Mouse (Mus musculus) retina, postnatal 1 day (tissue): Measurements from ENCODE around the gene Cnot1.
A peak's percentile ranks its signal among the peaks of the same experiment; 100 is the strongest.

Experiments used
- DNase-seq: peaks from one replicate; pipeline ENCODE4 v3.0.0-alpha.2; 2012

Cnot1 gene

GRCm38 (mm10) chr8:95678024-95678611, 129.1 kb downstream of the Cnot1 start:
- peak; percentile 55 for DNase-seq

- DNase-seq = peak; percentile 66
Observed at GRCm38 (mm10) chr8:95677591-95678023, 129.7 kb downstream of the Cnot1 start.

GRCm38 (mm10) chr8:95676631-95677030, 130.6 kb downstream of the Cnot1 start, which contains the start of gene Ndrg4:
Gene Ndrg4, plus strand, starts transcription at chr8:95676980.
- DNase-seq = no peak

GRCm38 (mm10) chr8:95672811-95673210, 134.5 kb downstream of the Cnot1 start:
- DNase-seq = no peak

GRCm38 (mm10) chr8:95671861-95672260, 135.4 kb downstream of the Cnot1 start:
- DNase-seq = no peak

- DNase-seq = no peak
Observed at GRCm38 (mm10) chr8:95669967-95670366, 137.3 kb downstream of the Cnot1 start.
